Mouse (Mus musculus) cerebellum, adult 9-11 months (tissue): ENCODE results near the gene Zfp773.
A peak's percentile ranks its signal among the peaks of the same experiment; 100 is the strongest.
"Not testable (repeated sequence)": the region's sequence is repeated elsewhere in the genome, so short reads cannot be mapped to it uniquely, and the experiment has no call there.

Experiments used
- DNase-seq: peaks from one replicate; pipeline ENCODE4 v3.0.0; 2022

Gene Zfp773

DNA sequence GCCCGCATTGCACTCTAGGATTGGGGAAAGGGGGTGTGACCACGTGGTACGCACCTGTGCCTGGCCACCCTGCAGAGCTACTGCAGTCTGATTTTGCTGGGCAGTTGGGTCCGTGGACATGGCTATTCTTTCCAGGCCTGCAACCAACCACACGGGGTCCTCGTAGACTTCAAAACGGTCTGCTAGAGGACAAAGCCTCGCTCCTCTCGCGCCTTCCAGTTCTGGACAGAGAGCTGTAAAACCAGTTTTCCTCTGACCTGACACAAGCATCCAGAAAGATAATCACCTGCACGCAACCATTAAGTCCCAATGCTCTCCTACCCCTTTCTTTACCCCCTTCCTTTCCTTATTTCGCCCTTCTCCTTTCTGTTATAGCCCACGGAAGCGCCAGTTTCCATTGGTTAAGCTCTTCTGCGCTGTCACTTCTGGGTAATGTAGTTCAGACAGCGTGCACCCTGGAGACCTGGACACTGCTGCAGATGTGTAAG lies at the start of gene Zfp773:
Gene Zfp773, minus strand, starts transcription at position 377 of the 488 bp plus-strand sequence.
- DNase-seq, result peak; percentile 70

DNA sequence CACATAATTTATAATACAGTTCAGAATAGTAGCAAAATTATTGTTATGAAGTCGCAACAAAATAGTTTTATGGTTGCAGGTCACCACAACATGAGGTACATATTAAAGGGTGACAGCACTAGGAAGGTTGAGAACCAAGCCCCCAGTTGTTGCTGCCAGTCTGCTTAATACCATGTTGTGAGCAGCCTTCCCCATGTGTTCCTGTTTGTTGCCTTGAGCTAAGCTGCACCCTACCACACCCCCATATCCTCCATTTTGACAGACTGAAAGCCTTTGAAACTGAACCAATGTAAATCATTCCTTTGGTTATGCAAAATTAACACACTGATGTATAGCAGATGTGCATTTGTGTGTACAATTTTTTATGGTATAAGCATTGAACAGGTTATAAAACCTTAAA lies 49.3 kb upstream of the Zfp773 start:
- no peak for DNase-seq

DNA sequence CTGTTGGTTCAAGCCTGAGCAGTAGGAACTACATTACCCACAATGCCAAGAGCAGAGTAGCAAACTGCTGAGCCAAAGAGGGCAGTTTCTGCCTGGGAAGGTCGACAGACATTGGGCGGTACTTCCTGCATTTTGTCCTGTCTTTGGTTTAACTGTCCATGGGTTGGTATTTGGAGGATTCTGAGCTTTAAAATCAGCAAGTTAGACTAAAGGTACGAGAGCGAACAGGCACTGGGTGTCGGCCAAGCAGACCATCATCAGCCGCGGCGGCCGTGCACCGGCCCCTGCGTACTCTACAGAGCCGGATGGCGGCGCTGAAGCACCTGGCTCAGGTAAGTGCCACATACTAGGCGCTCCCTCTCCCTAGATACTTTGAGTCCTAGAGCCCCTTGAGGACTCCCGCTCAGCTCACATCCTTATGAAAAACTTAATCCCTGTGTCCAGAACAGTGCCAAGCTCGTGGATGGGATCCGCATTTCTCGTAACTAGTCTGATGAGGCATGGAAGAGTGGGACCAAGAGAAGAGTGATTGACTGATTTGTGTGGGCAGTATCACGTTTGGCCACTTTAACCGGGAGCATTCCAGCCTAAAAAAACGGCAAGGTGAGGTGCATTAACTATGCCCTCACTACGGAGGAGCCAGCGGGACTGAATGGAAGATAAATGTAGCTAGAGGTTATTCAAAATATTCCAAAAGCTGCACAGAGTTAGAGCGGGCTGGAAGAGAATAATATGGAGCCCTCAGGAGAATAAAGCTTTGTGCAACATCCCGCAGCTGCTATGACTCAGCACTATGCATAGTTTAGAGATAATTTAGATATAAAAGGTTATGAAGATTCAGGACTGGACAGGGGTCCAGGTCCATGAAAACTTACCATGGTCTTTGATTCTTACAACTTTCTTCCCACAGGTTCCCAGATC lies 34.9 kb upstream of the Zfp773 start, which contains the start of gene Zfp418:
Gene Zfp418, plus strand, starts transcription at position 104 of the 921 bp plus-strand sequence.
- peak; percentile 77 for DNase-seq

DNA sequence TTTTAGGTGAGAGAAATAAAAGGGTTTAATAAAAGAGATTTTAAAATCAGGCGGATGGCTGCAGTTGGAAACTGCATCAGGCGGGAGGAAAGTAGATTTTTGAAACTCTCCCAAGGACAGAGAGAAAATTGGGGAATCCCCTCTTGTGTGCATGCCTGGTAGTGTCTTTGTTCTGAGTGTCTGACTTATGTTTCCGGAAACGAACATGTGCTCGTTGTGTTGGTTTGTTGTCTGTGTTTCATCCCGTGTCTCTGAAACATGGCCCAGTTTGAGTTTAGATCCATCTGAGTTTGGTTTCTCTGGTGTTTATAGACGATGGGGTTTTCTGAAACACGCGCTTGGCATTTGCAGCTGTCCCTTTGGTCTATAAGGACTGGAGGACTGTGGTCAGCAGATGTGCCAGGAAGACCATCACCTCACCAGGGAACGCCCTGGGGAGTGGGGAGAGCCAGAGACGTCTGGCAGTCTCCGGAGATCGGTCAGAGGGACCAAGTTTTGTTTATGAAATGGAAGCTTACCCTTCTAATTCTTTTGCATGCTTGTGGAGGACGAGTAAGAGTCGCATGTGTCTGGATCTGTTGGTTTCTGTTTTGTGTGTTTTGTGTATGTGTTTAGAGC lies 9.5 kb upstream of the Zfp773 start:
- no peak for DNase-seq

DNA sequence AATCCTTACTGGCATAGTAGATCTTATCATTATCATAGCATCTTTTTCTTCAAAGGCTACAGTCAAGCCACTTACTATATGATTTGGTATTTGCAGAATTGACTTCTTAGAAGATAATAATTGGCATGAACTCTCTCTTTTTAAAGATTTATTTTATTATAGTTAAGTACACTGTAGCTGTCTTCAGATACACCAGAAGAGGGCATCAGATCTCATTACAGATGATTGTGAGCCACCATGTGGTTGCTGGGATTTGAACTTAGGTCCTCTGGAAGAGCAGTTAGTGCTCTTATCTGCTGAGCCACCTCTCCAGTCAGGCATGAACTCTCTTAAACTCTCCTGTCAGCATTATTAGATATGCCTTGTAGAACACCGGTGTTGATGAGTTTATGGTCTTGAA lies 7.7 kb upstream of the Zfp773 start:
- no peak for DNase-seq

DNA sequence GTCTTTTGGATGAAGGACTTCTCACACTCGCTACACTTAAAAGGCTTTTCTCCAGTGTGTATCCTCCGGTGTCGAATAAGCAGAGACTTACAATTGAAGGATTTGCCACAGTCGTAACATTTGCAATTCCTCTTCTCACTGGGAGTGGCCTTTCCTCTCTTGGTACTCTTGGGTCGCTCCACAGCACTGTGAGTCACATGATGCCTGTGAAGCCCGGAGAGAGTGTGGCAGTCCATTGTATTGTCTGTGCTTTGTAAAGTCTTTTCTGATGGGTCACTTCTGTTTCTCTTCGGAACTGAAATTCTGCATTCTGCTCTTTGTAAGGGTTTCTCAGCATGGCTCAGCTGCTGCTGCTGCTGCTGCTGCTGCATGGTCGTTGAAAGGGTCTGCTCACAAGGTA lies 3.8 kb downstream of the Zfp773 start:
- DNase-seq, result no peak

DNA sequence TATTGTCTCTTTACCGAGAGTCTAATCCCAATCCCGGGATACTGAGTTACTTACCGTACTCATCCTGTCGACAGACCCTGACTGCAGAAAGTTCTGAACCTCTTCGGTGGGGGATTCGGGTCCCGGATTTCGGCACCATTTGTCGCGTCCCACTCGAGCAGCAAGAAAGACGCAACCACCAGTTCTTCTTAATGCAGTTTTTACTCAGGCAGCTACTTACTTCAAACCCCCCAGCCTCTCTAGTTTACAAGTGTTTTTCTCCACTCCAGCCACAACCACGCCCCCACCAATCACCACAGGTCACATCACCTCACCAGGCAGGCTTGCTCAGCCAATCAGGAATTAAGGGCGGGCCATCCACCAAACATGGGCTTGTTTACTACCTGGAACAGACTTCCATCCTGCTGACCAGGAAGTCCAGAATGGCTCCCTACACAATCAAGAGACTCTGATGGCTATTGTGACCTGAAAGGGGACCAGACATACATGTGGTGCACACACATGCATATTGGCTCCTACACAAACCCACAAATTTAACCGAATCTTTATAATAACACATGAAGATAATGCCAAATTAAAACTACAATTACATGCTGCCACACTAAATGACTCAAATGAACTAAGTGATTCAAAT lies 5.9 kb downstream of the Zfp773 start:
- DNase-seq, result not testable (repeated sequence)

DNA sequence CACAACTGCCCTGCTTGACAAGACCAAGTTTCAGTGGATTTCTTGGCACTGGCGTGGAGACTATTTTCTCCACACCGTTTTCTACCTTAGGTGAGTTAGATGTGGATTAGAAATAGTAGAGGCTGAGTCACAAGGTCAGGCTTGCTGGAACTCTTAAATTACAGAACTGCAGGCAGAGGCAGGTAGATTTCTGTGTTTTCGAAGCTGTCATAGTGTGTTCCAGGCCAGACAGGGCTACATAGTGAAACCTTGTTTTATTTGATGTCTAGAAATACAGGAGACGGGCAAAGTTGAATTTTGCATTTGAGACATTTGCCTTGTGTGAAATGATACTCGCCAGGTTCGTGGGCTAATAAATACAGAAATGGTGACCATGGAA lies 15.0 kb downstream of the Zfp773 start:
- no peak for DNase-seq

DNA sequence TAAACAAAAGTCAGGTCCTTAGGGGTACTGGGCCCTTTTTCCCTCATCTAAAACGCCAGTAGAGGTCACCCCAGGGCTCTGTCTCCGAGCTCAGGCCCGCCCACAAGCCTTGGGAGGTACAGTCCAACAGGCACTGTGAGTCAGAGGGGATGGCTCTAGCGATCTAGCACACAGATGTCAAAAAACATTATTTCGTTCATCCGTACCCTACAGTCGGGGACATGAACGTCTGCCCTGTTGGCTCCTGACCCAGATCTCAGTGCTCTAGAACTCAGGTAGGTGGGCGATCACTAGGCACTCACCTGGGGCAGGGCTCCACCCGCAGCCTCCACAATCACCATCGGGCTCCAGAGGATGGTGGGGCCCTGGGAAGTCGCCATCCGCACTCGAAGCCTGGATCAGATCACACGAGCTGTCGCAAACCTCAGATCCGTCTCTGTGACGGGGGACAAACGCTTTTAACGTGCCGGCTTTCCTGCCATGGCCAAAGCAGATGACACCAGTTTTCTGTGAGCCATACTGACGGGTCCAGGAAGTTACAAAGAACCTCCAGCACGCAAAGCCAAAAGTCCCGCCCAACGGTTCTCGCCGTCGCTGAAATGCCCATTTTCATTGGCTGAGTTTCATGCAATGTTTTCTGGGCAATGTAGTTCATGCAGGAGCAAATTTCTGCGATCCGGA lies 15.5 kb downstream of the Zfp773 start, which contains the start of gene Zfp954:
Gene Zfp954, minus strand, starts transcription at position 568 of the 681 bp plus-strand sequence.
- peak; percentile 89 for DNase-seq

DNA sequence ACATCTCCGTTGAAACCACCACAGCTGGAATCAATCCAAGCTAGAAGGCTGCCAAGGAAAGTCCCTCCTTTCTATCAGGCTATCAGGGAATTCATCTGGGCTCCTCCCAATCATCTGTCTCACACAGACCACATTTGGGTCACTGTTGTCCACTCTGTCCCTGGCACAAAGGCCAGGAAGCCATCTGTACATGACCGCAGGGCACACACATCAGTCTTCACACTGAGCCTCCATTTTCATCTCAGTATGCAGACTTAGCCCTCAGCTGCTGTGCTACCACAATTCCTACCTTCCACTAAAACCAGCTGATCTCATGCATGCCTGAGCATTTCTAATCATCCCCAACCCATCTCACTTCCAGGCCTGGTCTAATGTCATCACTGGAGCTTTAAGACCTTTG lies 18.1 kb downstream of the Zfp773 start:
- DNase-seq, result no peak

DNA sequence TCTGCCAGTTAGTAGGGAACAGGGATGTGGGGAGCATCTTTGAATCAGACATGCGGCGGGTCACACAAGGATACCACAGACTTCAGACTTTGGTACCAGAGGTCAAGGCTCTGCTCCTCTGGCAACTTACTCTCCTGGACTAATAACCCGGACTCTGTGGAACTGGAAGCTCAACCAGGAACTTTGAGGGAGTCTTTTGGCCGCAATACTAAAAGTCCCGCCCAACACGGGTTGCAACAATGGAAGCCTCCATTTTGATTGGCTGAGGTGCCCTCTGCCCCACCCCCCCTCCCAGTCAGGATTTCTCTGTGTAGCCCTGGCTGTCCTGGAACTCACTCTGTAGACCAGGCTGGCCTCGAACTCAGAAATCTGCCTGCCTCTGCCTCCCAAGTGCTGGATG lies 28.1 kb downstream of the Zfp773 start:
- no peak for DNase-seq
